Mouse (Mus musculus): ENCODE measurements around the gene Apobr. TPM values are rescaled to one million over a fixed set of nuclear protein-coding genes. Genes with fewer than 3 reads are reported as not detected.

Apobr gene
- polyA plus RNA-seq, 1 experiment from 2014 or later, result 0.77 TPM

- Histone ChIP-seq H3K27me3 (replicated peaks; ENCODE audit: control insufficient read depth, insufficient read depth, low read length) (0 out of 2 replicates have a peak, but pooled peaks cover 5% of the 10 kb centered on the region), H3K4me2 (ENCODE audit: low read length) (no peak overlapping the region), H3K27ac (ENCODE audit: low read length) (no peak overlapping the region), H3K36me3 (ENCODE audit: control insufficient read depth, insufficient read depth) (no peaks in the 10 kb centered on the region), H3K9ac (replicated peaks; ENCODE audit: low read depth, low read length) (no peak overlapping the region), H3K4me3 (replicated peaks; ENCODE audit: low read length) (no peak overlapping the region), H3K4me1 (replicated peaks; ENCODE audit: control insufficient read depth, insufficient read depth, low read length) (0 out of 2 replicates have a peak, but pooled peaks cover 4% of the 10 kb centered on the region), H3K9me3 (ENCODE audit: control insufficient read depth, low read length) (no peaks in the 10 kb centered on the region)
- 2% methylated on average over 16 of the region's 16 CpGs for WGBS
- no peak for ATAC-seq
Measured at GRCm38 (mm10) chr7:126587779-126588178, 3.0 kb downstream of the Apobr start.

GRCm38 (mm10) chr7:126594862-126595561 lies 10.3 kb downstream of the Apobr start, which contains the start of gene Il27:
Il27 (minus strand) TSS chr7:126594941.
- no peak within 1 kb of the TSS for H3K9ac ChIP-seq (replicated peaks; ENCODE audit: low read depth, low read length)
- 78% methylated on average over 11 of the region's 11 CpGs for WGBS
- H3K27ac ChIP-seq (ENCODE audit: low read length), result no peak within 1 kb of the TSS
- no peak for ATAC-seq
- no peak within 1 kb of the TSS for H3K4me3 ChIP-seq (replicated peaks; ENCODE audit: low read length)
- no peaks in the 10 kb centered on the region; the same call in 1 of the 2 replicates for H3K27me3 ChIP-seq (replicated peaks; ENCODE audit: control insufficient read depth, insufficient read depth, low read length)
- no peaks in the 10 kb centered on the region for H3K9me3 ChIP-seq (ENCODE audit: control insufficient read depth, low read length)
- H3K4me2 ChIP-seq (ENCODE audit: low read length), result no peak within 1 kb of the TSS
- H3K4me1 ChIP-seq (replicated peaks; ENCODE audit: control insufficient read depth, insufficient read depth, low read length), result no peaks in the 10 kb centered on the region
- H3K36me3 ChIP-seq (ENCODE audit: control insufficient read depth, insufficient read depth), result no peaks in the 10 kb centered on the region

GRCm38 (mm10) chr7:126595890-126596289 lies 11.1 kb downstream of the Apobr start:
- Histone ChIP-seq H3K4me2 (ENCODE audit: low read length) (no peak overlapping the region), H3K9me3 (ENCODE audit: control insufficient read depth, low read length) (no peaks in the 10 kb centered on the region), H3K4me3 (replicated peaks; ENCODE audit: low read length) (no peak overlapping the region), H3K36me3 (ENCODE audit: control insufficient read depth, insufficient read depth) (no peaks in the 10 kb centered on the region), H3K27ac (ENCODE audit: low read length) (no peak overlapping the region), H3K9ac (replicated peaks; ENCODE audit: low read depth, low read length) (no peak overlapping the region), H3K4me1 (replicated peaks; ENCODE audit: control insufficient read depth, insufficient read depth, low read length) (no peaks in the 10 kb centered on the region), H3K27me3 (replicated peaks; ENCODE audit: control insufficient read depth, insufficient read depth, low read length) (no peaks in the 10 kb centered on the region; the same call in 1 of the 2 replicates)
- 87% methylated on average over 5 of the region's 5 CpGs for WGBS
- ATAC-seq, result no peak

- Histone ChIP-seq H3K36me3 (ENCODE audit: control insufficient read depth, insufficient read depth) (no peaks in the 10 kb centered on the region), H3K27ac (ENCODE audit: low read length) (no peak overlapping the region), H3K9me3 (ENCODE audit: control insufficient read depth, low read length) (no peaks in the 10 kb centered on the region), H3K4me1 (replicated peaks; ENCODE audit: control insufficient read depth, insufficient read depth, low read length) (no peaks in the 10 kb centered on the region), H3K4me2 (ENCODE audit: low read length) (no peak overlapping the region), H3K4me3 (replicated peaks; ENCODE audit: low read length) (no peak overlapping the region), H3K27me3 (replicated peaks; ENCODE audit: control insufficient read depth, insufficient read depth, low read length) (no peaks in the 10 kb centered on the region; the same call in 1 of the 2 replicates), H3K9ac (replicated peaks; ENCODE audit: low read depth, low read length) (no peak overlapping the region)
- 69% methylated on average over 6 of the region's 6 CpGs for WGBS
- no peak for ATAC-seq
Measured at GRCm38 (mm10) chr7:126596414-126596813, 11.7 kb downstream of the Apobr start.

- no peak overlapping the region for H3K9ac ChIP-seq (replicated peaks; ENCODE audit: low read depth, low read length)
- no peaks in the 10 kb centered on the region for H3K36me3 ChIP-seq (ENCODE audit: control insufficient read depth, insufficient read depth)
- no peak overlapping the region for H3K4me2 ChIP-seq (ENCODE audit: low read length)
- no peak overlapping the region for H3K27ac ChIP-seq (ENCODE audit: low read length)
- no peaks in the 10 kb centered on the region for H3K9me3 ChIP-seq (ENCODE audit: control insufficient read depth, low read length)
- 78% methylated on average over 6 of the region's 6 CpGs for WGBS
- ATAC-seq, result no peak
- no peaks in the 10 kb centered on the region; the same call in 1 of the 2 replicates for H3K27me3 ChIP-seq (replicated peaks; ENCODE audit: control insufficient read depth, insufficient read depth, low read length)
- H3K4me3 ChIP-seq (replicated peaks; ENCODE audit: low read length), result no peak overlapping the region
- no peaks in the 10 kb centered on the region for H3K4me1 ChIP-seq (replicated peaks; ENCODE audit: control insufficient read depth, insufficient read depth, low read length)
Measured at GRCm38 (mm10) chr7:126598919-126599318, 14.2 kb downstream of the Apobr start.

- WGBS, result 41% methylated on average over 4 of the region's 5 CpGs
- no peaks in the 10 kb centered on the region for H3K4me1 ChIP-seq (replicated peaks; ENCODE audit: control insufficient read depth, insufficient read depth, low read length)
- H3K27me3 ChIP-seq (replicated peaks; ENCODE audit: control insufficient read depth, insufficient read depth, low read length), result no peaks in the 10 kb centered on the region
- no peaks in the 10 kb centered on the region for H3K36me3 ChIP-seq (ENCODE audit: control insufficient read depth, insufficient read depth)
- no peak for ATAC-seq
- H3K9ac ChIP-seq (replicated peaks; ENCODE audit: low read depth, low read length), result no peak overlapping the region
- no peaks in the 10 kb centered on the region for H3K9me3 ChIP-seq (ENCODE audit: control insufficient read depth, low read length)
- no peak overlapping the region for H3K4me2 ChIP-seq (ENCODE audit: low read length)
- no peak overlapping the region for H3K27ac ChIP-seq (ENCODE audit: low read length)
- no peak overlapping the region for H3K4me3 ChIP-seq (replicated peaks; ENCODE audit: low read length)
Measured at GRCm38 (mm10) chr7:126601896-126602295, 17.2 kb downstream of the Apobr start.

GRCm38 (mm10) chr7:126602650-126603049 lies 17.9 kb downstream of the Apobr start:
- H3K9ac ChIP-seq (replicated peaks; ENCODE audit: low read depth, low read length), result no peak overlapping the region
- no peaks in the 10 kb centered on the region for H3K27me3 ChIP-seq (replicated peaks; ENCODE audit: control insufficient read depth, insufficient read depth, low read length)
- WGBS, result 80% methylated on average over 3 of the region's 3 CpGs
- no peak overlapping the region for H3K4me3 ChIP-seq (replicated peaks; ENCODE audit: low read length)
- H3K9me3 ChIP-seq (ENCODE audit: control insufficient read depth, low read length), result no peaks in the 10 kb centered on the region
- no peak overlapping the region for H3K27ac ChIP-seq (ENCODE audit: low read length)
- H3K36me3 ChIP-seq (ENCODE audit: control insufficient read depth, insufficient read depth), result no peaks in the 10 kb centered on the region
- no peak for ATAC-seq
- no peak overlapping the region for H3K4me2 ChIP-seq (ENCODE audit: low read length)
- no peaks in the 10 kb centered on the region for H3K4me1 ChIP-seq (replicated peaks; ENCODE audit: control insufficient read depth, insufficient read depth, low read length)

GRCm38 (mm10) chr7:126606611-126607010 lies 21.9 kb downstream of the Apobr start:
- Histone ChIP-seq H3K9ac (replicated peaks; ENCODE audit: low read depth, low read length) (no peak overlapping the region), H3K27me3 (replicated peaks; ENCODE audit: control insufficient read depth, insufficient read depth, low read length) (no peaks in the 10 kb centered on the region), H3K27ac (ENCODE audit: low read length) (no peak overlapping the region), H3K4me3 (replicated peaks; ENCODE audit: low read length) (no peak overlapping the region), H3K9me3 (ENCODE audit: control insufficient read depth, low read length) (no peaks in the 10 kb centered on the region), H3K4me1 (replicated peaks; ENCODE audit: control insufficient read depth, insufficient read depth, low read length) (no peaks in the 10 kb centered on the region), H3K4me2 (ENCODE audit: low read length) (no peak overlapping the region), H3K36me3 (ENCODE audit: control insufficient read depth, insufficient read depth) (no peaks in the 10 kb centered on the region)
- ATAC-seq, result no peak
- 85% methylated on average over 5 of the region's 5 CpGs for WGBS

GRCm38 (mm10) chr7:126607064-126607463 lies 22.3 kb downstream of the Apobr start:
- no peak for ATAC-seq
- H3K9me3 ChIP-seq (ENCODE audit: control insufficient read depth, low read length), result no peaks in the 10 kb centered on the region
- no peaks in the 10 kb centered on the region for H3K36me3 ChIP-seq (ENCODE audit: control insufficient read depth, insufficient read depth)
- H3K27ac ChIP-seq (ENCODE audit: low read length), result no peak overlapping the region
- no peak overlapping the region for H3K4me2 ChIP-seq (ENCODE audit: low read length)
- WGBS, result 80% methylated on average over 3 of the region's 3 CpGs
- H3K4me1 ChIP-seq (replicated peaks; ENCODE audit: control insufficient read depth, insufficient read depth, low read length), result no peaks in the 10 kb centered on the region
- no peaks in the 10 kb centered on the region for H3K27me3 ChIP-seq (replicated peaks; ENCODE audit: control insufficient read depth, insufficient read depth, low read length)
- no peak overlapping the region for H3K4me3 ChIP-seq (replicated peaks; ENCODE audit: low read length)
- H3K9ac ChIP-seq (replicated peaks; ENCODE audit: low read depth, low read length), result no peak overlapping the region

Measured in forebrain, embryonic 16.5 days (tissue).